ENCODE assay signal across 8 mouse cellular contexts in the genomic region with DNA sequence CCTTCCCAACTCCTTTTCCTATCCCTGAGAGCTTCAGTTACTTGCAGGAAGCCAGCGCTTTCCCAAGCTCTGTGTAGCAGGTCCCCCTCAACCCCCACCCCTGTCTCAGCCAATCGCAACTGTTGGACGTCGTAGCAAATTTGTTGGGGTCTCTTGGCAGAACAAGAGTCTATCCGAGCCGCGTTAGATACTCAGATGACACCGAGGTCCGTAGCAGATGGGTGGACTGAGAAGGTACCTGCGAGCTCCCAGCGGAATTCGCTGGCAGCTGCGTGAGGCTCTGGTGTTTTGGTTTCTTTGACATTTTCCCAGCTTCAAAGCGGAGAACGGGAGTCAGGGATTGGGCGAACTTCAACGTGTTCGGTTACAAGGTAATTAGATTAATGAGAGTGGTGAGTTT. TPM values are rescaled to one million over a fixed set of nuclear protein-coding genes. Genes with fewer than 3 reads are reported as not detected.
DNase-seq lines count a peak whose midpoint lies in the region; ATAC-seq and TF ChIP-seq lines count a peak whose summit lies in the region.

No protein-coding gene starts in this region.

- peak overlapping the region; percentile 73 for H3K4me3 ChIP-seq in neural tube, embryonic 11.5 days (ENCODE audit: low read depth, low read length)
- peak overlapping the region; percentile 90 for H3K4me3 ChIP-seq in hindbrain, embryonic 15.5 days
- H3K4me3 ChIP-seq in midbrain, postnatal 0 days (ENCODE audit: low read depth, low read length), result peak overlapping the region; percentile 98

- H3K4me1 ChIP-seq in neural tube, embryonic 11.5 days (ENCODE audit: control insufficient read depth, insufficient read depth, low read length), result peaks cover 16% of the 10 kb centered on the region
- H3K4me1 ChIP-seq in hindbrain, embryonic 15.5 days (replicated peaks), result peaks cover 69% of the 10 kb centered on the region
- H3K4me1 ChIP-seq in midbrain, postnatal 0 days (ENCODE audit: insufficient read depth, low read length), result peaks cover 2% of the 10 kb centered on the region; the same call in 1 of the 2 replicates

- H3K36me3 ChIP-seq in neural tube, embryonic 11.5 days (ENCODE audit: control insufficient read depth, insufficient read depth, low read length), result no peaks in the 10 kb centered on the region
- no peaks in the 10 kb centered on the region for H3K36me3 ChIP-seq in hindbrain, embryonic 15.5 days
- H3K36me3 ChIP-seq in midbrain, postnatal 0 days (ENCODE audit: insufficient read depth, low read length), result no peaks in the 10 kb centered on the region

- peak overlapping the region; percentile 63 for H3K4me2 ChIP-seq in neural tube, embryonic 11.5 days (ENCODE audit: low read depth)
- H3K4me2 ChIP-seq in hindbrain, embryonic 15.5 days, result peak overlapping the region; percentile 65
- H3K4me2 ChIP-seq in midbrain, postnatal 0 days (ENCODE audit: low read depth, low read length, poor library complexity, severe bottlenecking), result peak overlapping the region; percentile 86

- 0% methylated on average over 18 of the region's 18 CpGs for WGBS in neural tube, embryonic 11.5 days
- WGBS in hindbrain, embryonic 15.5 days, result under 1% methylated on average over 18 of the region's 18 CpGs
- 1% methylated on average over 18 of the region's 18 CpGs for WGBS in midbrain, postnatal 0 days

- peak; percentile 29 for ATAC-seq in neural tube, embryonic 11.5 days (ENCODE audit: insufficient read depth, low FRiP score, low TSS enrichment)
- ATAC-seq in hindbrain, embryonic 15.5 days (ENCODE audit: low FRiP score, low read depth), result peak; percentile 51
- ATAC-seq in midbrain, postnatal 0 days (ENCODE audit: low FRiP score), result peak; percentile 36; the same call in 1 of the 2 replicates

- no peak for TF ChIP-seq CTCF in midbrain, postnatal 0 days (IDR thresholded peaks at IDR 0.05)

- peak overlapping the region; percentile 65 for H3K27ac ChIP-seq in neural tube, embryonic 11.5 days (ENCODE audit: low read depth, low read length)
- peak overlapping the region; percentile 93 for H3K27ac ChIP-seq in hindbrain, embryonic 15.5 days (replicated peaks)
- peak overlapping the region; percentile 96 for H3K27ac ChIP-seq in midbrain, postnatal 0 days (ENCODE audit: low read depth, low read length)

- DNase-seq in cerebellum, adult 11-12 months, result peak; percentile 72
- no peak for DNase-seq in cerebellum, adult 11 months
- DNase-seq in neural tube, embryonic 11.5 days (ENCODE audit: low spot score), result peak; percentile 69
- no peak for DNase-seq in neural tube, embryonic 10.5 days (ENCODE audit: extremely low spot score, low spot score)
- no peak for DNase-seq in midbrain, postnatal 0 days (ENCODE audit: low spot score)
- DNase-seq in ovary, postnatal 14 days (ENCODE audit: low spot score), result no peak
- no peak for DNase-seq in frontal cortex, adult 2 months (ENCODE audit: extremely low spot score in 1 of 2, low spot score in 1 of 2)

- H3K9me3 ChIP-seq in neural tube, embryonic 11.5 days (ENCODE audit: control insufficient read depth, low read length), result no peaks in the 10 kb centered on the region
- no peaks in the 10 kb centered on the region for H3K9me3 ChIP-seq in hindbrain, embryonic 15.5 days
- no peaks in the 10 kb centered on the region for H3K9me3 ChIP-seq in midbrain, postnatal 0 days (ENCODE audit: low read length)

- no peaks in the 10 kb centered on the region for H3K27me3 ChIP-seq in neural tube, embryonic 11.5 days (ENCODE audit: control insufficient read depth, insufficient read depth, low read length)
- H3K27me3 ChIP-seq in hindbrain, embryonic 15.5 days, result no peaks in the 10 kb centered on the region
- no peaks in the 10 kb centered on the region for H3K27me3 ChIP-seq in midbrain, postnatal 0 days (ENCODE audit: insufficient read depth, low read length)

- peak overlapping the region; percentile 58 for H3K9ac ChIP-seq in neural tube, embryonic 11.5 days (ENCODE audit: low read length)
- H3K9ac ChIP-seq in hindbrain, embryonic 15.5 days, result peak overlapping the region; percentile 29
- peak overlapping the region; percentile 50 for H3K9ac ChIP-seq in midbrain, postnatal 0 days (replicated peaks; ENCODE audit: low read length, poor library complexity, severe bottlenecking)

RNA-seq across cellular contexts. Expression of gene Rgmb, which starts 3.9 kb away (rescaled TPM):
- 109 and 110 TPM in 2 replicates for polyA plus RNA-seq in neural tube, embryonic 11.5 days (2014; fragmentation: Nextera tagmentation; extraction: Ambion mirVana)
- polyA plus RNA-seq in hindbrain, embryonic 15.5 days (2015; fragmentation: Nextera tagmentation; extraction: Ambion mirVana), result 74.7 and 79.3 TPM in 2 replicates
- total RNA-seq in midbrain, postnatal 0 days (2014; rRNA removed), result 112 and 144 TPM in 2 replicates
- polyA plus RNA-seq in midbrain, postnatal 0 days (2015; fragmentation: Nextera tagmentation; extraction: Ambion mirVana), result 53.9 and 55.2 TPM in 2 replicates
- 59.7 and 60.4 TPM in 2 replicates for polyA plus RNA-seq in frontal cortex, adult 2 months (2012; rRNA removed)

Comparison
In these comparisons a context has a peak if more than half of its experiments do, and no peak if none do; other contexts are left out.
1. DNase-seq: peak in cerebellum, adult 11-12 months (single experiment) and neural tube, embryonic 11.5 days (single experiment); none in cerebellum, adult 11 months (single experiment), neural tube, embryonic 10.5 days (single experiment), midbrain, postnatal 0 days (single experiment), ovary, postnatal 14 days (single experiment) and frontal cortex, adult 2 months (0 of 2).
2. Peak in every context shown above with its lines, with median percentiles within 50 percentile points of each other: ATAC-seq, H3K27ac ChIP-seq, H3K4me2 ChIP-seq, H3K4me3 ChIP-seq and H3K9ac ChIP-seq.